Mouse (Mus musculus) cerebellum, adult 2 months (tissue): ENCODE measurements at regions not wholly inside any gene's neighbourhood (a gene's known extent, or its start where the extent isn't known, plus 50 kb on each side); places are given as distances from the start of the nearest gene placed in this dataset.

Experiments used
- CTCF ChIP-seq: fragments of 200-500 bp; IDR thresholded peaks from 2 replicates; pipeline ENCODE4 v1.5.1; 2011; ENCODE audit warnings: low read depth, mild to moderate bottlenecking, control low read depth, low read length, moderate library complexity, borderline replicate concordance; ENCODE audit not compliant: insufficient read depth
- POLR2A ChIP-seq: fragments of 200-500 bp; IDR thresholded peaks from 2 replicates; pipeline ENCODE4 v1.6.1; 2011; ENCODE audit warnings: low read length, control low read depth, borderline replicate concordance; ENCODE audit not compliant: insufficient read depth

- TF ChIP-seq CTCF (no peak), POLR2A (no peak)
These were observed 710.1 kb downstream of the Plod2 start for GRCm38 (mm10) chr9:93252146-93252545.
